Mouse (Mus musculus): ENCODE measurements around the gene Carnmt1. TPM values are rescaled to one million over a fixed set of nuclear protein-coding genes. Genes with fewer than 3 reads are reported as not detected.

The Carnmt1 gene
- polyA plus RNA-seq, 1 experiment = 10.1 TPM

DNA sequence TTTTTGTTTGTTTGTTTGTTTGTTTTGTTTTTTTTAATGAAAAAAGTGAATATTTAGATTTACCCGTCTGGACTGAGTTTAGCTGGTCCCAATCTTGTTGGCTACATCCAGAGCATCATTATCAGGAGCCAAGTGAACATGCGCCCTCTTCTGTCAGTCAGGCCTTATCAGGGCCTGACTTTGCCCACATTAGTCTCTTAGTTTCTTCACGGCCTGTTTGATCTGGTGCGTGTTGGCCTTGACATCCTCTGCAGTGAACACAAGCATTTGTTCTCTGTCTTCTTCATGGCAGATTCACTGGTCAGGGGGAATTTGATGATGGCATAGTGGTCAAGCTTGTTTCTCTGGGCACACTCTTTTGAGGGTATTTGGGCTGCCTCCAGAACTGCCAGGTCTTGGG, 11.6 kb downstream of the Carnmt1 start:
- no peak for DNase-seq (ENCODE audit: low read depth)
- TF ChIP-seq CTCF (IDR thresholded peaks at IDR 0.05; ENCODE audit: borderline replicate concordance, extremely low read depth, insufficient read depth, insufficient read length) = no peak
- TF ChIP-seq POLR2A (IDR thresholded peaks at IDR 0.05; ENCODE audit: borderline replicate concordance, extremely low read depth, insufficient read depth, insufficient read length, poor library complexity, severe bottlenecking) = no peak

DNA sequence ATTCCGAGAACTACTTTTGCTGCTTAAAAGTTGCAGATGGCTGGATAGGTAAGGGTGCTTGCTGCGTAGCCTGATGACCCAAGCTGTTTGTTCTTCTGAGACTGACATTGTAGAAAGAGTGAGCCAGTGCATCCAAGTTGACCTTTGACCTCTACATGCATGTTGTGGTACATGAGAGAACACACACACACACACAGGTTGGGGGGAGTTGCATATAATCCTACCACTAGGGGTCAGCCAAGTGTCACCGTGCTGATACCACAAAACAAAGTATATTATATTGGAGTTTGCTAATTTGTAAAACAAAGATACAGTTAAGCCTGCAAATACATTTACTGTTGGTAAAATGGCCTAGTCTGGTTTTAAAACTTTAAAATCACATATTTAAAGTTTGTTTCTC, 17.0 kb downstream of the Carnmt1 start:
- TF ChIP-seq CTCF (IDR thresholded peaks at IDR 0.05; ENCODE audit: borderline replicate concordance, extremely low read depth, insufficient read depth, insufficient read length) (peak; percentile 65; the same call in 1 of the 2 replicates), POLR2A (IDR thresholded peaks at IDR 0.05; ENCODE audit: borderline replicate concordance, extremely low read depth, insufficient read depth, insufficient read length, poor library complexity, severe bottlenecking) (no peak)
- DNase-seq (ENCODE audit: low read depth) = peak; percentile 59

DNA sequence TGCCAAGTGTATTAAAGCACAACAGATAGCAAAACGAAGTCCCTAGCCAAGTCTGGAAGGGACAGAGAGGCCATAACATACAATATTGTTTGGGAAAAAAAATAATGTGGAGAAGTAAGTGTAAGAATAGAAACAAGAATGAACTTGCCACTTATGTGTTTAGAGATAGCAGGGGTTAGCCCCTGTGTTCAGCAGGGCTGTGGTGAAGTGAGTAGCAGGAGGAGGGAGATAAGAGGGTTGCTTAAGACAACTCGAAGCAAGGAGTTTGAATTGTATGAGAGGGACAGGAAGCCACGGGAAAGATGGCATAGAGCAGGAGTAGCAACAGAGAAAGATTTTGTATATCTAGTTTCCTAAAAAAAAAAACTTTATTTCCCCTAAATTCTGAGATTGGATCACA, 21.6 kb downstream of the Carnmt1 start:
- no peak for TF ChIP-seq POLR2A (IDR thresholded peaks at IDR 0.05; ENCODE audit: borderline replicate concordance, extremely low read depth, insufficient read depth, insufficient read length, poor library complexity, severe bottlenecking)
- no peak for TF ChIP-seq CTCF (IDR thresholded peaks at IDR 0.05; ENCODE audit: borderline replicate concordance, extremely low read depth, insufficient read depth, insufficient read length)
- DNase-seq (ENCODE audit: low read depth) = no peak

DNA sequence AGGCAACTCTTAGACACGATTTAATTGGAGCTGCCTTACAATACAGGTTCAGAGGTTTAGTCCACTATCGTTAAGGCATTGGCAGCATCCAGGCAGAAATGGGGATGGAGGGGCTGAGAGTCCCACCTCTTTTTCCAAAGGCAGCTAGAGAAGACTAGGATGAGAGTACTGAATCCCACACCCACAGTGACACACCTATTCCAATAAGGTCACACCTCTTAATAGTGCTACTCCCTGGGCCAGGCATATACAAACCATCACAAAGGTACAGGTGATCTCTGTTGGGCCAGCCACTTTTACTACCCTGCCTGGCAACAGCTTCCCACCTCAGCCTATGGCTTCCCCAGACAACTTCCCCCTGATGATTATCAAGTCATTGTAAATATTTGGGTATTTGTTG, 22.2 kb downstream of the Carnmt1 start:
- no peak for DNase-seq (ENCODE audit: low read depth)
- TF ChIP-seq CTCF (IDR thresholded peaks at IDR 0.05; ENCODE audit: borderline replicate concordance, extremely low read depth, insufficient read depth, insufficient read length) (no peak), POLR2A (IDR thresholded peaks at IDR 0.05; ENCODE audit: borderline replicate concordance, extremely low read depth, insufficient read depth, insufficient read length, poor library complexity, severe bottlenecking) (no peak)

DNA sequence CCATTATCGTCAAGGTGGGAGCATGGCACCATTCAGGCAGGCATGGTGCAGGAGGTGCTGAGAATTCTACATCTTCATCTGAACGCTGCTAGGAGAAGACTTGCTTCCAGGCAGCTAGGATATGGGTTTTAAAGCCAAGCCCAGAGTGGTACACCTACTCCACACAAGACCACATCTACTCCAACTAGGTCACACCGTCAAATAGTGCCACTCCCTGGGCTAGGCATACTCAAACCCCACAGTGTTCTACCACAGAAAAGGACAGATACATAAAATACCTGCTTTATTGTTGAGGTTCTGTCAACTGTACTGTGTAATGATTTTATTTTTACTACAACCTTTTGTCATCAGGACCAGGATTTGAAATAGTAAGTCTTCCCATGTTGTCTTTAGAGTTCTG, 24.6 kb downstream of the Carnmt1 start:
- DNase-seq (ENCODE audit: low read depth) = no peak
- no peak for TF ChIP-seq CTCF (IDR thresholded peaks at IDR 0.05; ENCODE audit: borderline replicate concordance, extremely low read depth, insufficient read depth, insufficient read length)
- no peak for TF ChIP-seq POLR2A (IDR thresholded peaks at IDR 0.05; ENCODE audit: borderline replicate concordance, extremely low read depth, insufficient read depth, insufficient read length, poor library complexity, severe bottlenecking)

DNA sequence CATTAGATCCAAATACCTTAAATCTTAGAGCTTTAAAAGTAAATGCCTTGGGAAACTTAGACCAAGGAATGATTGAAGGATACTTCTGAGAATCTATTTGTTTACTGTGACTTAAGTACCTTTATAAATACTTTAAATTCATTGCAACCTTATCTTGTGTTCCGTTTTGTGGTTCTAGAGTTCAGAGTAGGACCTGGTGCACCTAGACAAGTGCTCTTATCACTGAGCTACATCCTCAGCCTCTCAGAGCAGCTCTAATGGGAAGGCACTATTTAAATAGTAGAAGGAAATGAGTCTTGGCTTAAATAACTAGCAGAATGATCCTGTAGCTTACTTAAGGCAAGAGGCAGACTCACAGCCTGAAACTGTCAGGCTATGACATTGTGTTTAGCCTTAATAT, 25.0 kb downstream of the Carnmt1 start:
- TF ChIP-seq CTCF (IDR thresholded peaks at IDR 0.05; ENCODE audit: borderline replicate concordance, extremely low read depth, insufficient read depth, insufficient read length) (no peak), POLR2A (IDR thresholded peaks at IDR 0.05; ENCODE audit: borderline replicate concordance, extremely low read depth, insufficient read depth, insufficient read length, poor library complexity, severe bottlenecking) (no peak)
- no peak for DNase-seq (ENCODE audit: low read depth)

DNA sequence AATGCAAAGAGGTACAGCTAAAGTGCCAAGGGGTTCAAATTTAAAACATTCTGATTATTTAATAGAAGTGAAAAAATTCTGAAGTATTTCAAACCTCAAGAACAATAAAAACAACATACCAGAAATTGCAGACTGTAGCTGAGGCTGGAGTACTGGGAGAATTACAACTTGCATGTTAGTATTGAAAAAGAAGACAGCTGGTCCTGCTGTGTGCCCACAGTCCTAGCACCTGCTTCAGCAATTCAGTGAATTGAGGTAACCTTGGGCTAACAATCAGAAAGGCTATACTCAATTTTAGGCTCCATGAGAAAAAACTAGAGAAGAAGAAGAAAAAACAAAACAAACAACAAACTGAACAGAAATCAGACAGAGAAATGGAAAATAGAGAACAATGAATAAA, 37.5 kb downstream of the Carnmt1 start:
- TF ChIP-seq POLR2A (IDR thresholded peaks at IDR 0.05; ENCODE audit: borderline replicate concordance, extremely low read depth, insufficient read depth, insufficient read length, poor library complexity, severe bottlenecking) (no peak), CTCF (IDR thresholded peaks at IDR 0.05; ENCODE audit: borderline replicate concordance, extremely low read depth, insufficient read depth, insufficient read length) (no peak)
- no peak for DNase-seq (ENCODE audit: low read depth)

DNA sequence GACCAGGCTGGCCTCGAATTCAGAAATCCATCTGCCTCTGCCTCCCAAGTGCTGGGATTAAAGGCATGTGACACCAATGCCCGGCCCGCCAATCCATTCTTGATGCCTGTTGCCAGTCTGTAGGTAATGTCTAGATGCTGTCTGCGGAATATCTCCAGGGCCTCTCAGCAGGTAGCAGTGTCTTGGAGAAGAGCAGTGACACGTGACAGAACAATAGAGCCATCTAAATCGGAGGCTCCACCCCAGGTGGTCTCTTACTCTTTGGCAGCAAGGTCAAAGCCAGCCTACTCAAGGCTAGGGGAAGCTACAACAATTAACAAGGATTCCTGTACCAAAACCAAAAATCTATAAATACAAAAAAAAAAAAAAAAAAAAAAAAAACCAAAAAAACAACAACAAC, 40.3 kb downstream of the Carnmt1 start:
- no peak for TF ChIP-seq POLR2A (IDR thresholded peaks at IDR 0.05; ENCODE audit: borderline replicate concordance, extremely low read depth, insufficient read depth, insufficient read length, poor library complexity, severe bottlenecking)
- no peak for TF ChIP-seq CTCF (IDR thresholded peaks at IDR 0.05; ENCODE audit: borderline replicate concordance, extremely low read depth, insufficient read depth, insufficient read length)
- DNase-seq (ENCODE audit: low read depth) = no peak

DNA sequence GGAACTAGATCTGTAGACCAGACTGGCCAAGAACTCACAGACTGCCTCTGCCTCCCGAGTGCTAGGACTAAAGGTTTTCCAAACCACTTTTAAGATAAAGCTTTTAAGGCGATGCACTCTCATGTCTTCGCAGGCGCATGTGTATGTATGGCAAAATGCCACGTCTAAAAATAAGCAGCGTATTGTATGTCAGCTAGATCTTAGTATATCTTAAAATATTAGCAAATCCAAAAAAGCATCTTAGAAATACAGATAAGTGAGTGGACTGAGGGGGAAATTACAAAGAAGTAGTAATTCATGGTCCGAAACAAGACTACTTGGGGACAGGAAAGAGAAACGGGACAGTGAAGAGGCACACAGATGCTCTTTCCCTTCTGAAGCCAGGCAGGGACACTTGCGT, 41.0 kb downstream of the Carnmt1 start:
- no peak for DNase-seq (ENCODE audit: low read depth)
- TF ChIP-seq POLR2A (IDR thresholded peaks at IDR 0.05; ENCODE audit: borderline replicate concordance, extremely low read depth, insufficient read depth, insufficient read length, poor library complexity, severe bottlenecking) (no peak), CTCF (IDR thresholded peaks at IDR 0.05; ENCODE audit: borderline replicate concordance, extremely low read depth, insufficient read depth, insufficient read length) (no peak)

DNA sequence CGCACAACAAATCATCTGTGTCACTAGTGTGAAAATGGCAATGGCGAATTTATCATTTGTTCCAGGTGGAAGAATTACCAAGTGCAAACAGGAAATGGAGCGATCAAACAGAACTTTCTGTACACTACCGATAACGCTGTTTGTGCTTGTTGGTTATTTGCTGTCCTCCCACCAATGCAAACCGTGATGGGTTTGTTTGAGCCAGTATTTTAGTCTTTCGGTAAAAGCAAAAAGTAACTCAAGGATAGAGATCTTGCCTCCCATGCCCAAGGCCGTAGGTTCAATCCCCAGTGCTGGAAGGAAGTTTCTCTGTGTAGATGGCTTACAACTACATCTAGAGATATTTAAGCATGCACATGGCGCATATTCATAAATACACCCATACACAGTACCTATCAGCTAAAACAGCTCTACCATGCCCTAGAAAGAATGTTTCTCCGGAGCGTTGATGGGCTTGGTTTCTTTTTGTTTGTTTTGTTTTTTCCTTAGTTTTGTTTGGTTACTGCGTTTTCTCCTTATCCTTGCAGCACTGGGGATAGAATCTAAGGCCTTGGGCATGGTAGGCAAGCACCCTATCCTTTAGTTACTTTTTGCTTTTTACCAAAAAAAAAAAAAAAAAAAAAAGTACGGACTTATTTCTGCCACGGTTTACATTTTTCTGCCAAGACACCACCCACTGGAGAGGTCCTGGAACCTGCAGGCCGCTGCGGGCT, 41.7 kb downstream of the Carnmt1 start:
- no peak for TF ChIP-seq POLR2A (IDR thresholded peaks at IDR 0.05; ENCODE audit: borderline replicate concordance, extremely low read depth, insufficient read depth, insufficient read length, poor library complexity, severe bottlenecking)
- no peak for TF ChIP-seq CTCF (IDR thresholded peaks at IDR 0.05; ENCODE audit: borderline replicate concordance, extremely low read depth, insufficient read depth, insufficient read length)
- peak; percentile 7 for DNase-seq (ENCODE audit: low read depth)

DNA sequence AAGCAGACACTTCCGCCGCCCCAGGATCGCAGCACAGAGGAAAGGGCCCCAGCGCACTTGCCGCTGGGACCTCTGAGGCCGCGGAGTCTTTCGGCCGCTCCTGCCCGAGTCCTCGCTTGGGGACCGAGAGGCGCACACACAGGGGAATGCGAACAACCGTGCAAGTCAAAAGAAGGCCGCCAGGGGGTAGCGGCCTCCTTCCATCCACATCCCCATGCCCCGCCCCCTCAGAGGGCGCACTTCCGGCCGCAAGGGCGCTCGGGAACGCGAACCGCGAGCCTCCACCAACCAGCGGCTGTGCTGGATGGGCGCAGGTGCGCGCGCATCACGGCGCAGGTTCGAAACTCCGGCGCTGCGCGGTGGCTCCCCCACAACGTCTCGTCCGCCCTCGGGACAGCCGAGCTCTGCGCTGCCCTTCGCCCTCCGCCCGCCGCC, 42.3 kb downstream of the Carnmt1 start, which contains the start of gene D030056L22Rik:
TSS of gene D030056L22Rik (plus strand) at position 328 of the 435 bp plus-strand sequence.
- TF ChIP-seq POLR2A (IDR thresholded peaks at IDR 0.05; ENCODE audit: borderline replicate concordance, extremely low read depth, insufficient read depth, insufficient read length, poor library complexity, severe bottlenecking) (peak; percentile 51), CTCF (IDR thresholded peaks at IDR 0.05; ENCODE audit: borderline replicate concordance, extremely low read depth, insufficient read depth, insufficient read length) (peak; percentile 70)
- DNase-seq (ENCODE audit: low read depth) = peak; percentile 99

DNA sequence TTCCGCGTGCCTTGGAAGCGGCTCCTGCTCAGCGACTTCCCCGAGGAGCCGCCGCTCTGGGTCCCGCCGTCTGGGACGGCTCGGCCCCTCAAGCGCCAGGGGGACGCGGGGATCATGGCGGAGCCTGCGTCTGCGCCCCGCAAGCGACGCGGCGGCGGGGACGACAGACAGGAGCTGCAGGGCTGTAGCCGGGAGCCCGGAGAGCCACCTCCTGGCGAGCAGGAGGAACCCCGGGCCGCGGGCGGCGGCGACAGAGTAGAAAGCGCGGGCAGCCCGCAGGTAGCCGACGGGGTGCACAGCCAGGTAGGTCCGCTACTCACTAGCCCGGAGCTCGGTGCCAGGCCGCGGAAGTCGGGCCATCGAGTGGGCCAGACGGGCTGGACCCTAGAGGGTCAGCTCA, 42.8 kb downstream of the Carnmt1 start:
- peak; percentile 44 for DNase-seq (ENCODE audit: low read depth)
